Mouse (Mus musculus) heart, adult 11 months (tissue): Measurements from ENCODE around the gene Zkscan17.

ENCODE experiments used
- DNase-seq: peaks from one replicate; pipeline ENCODE4 v3.0.0; 2022

Zkscan17 gene

DNA sequence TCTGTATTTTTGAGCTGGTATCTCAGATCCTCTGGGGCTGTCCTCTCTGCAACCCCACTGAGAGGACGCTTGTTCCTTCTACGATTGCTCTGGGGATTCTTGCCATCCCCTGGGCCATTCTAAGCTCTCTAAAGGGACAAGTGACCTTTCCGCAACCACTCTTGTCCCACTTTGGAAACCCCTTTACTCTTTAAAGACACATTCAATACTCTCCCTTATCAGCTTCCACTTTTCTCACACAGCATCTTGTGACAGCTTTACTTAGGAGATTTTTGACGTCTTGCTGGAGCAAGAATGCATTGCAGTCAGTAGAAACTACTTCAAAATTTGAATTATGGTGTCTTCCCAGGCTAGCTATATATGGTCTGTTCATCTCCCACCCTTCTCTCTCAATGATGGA is 75.5 kb downstream of the Zkscan17 start, which contains the start of gene Snap47:
Gene Snap47 (minus strand): TSS at position 101 of the 400 bp plus-strand sequence.
- no peak for DNase-seq

DNA sequence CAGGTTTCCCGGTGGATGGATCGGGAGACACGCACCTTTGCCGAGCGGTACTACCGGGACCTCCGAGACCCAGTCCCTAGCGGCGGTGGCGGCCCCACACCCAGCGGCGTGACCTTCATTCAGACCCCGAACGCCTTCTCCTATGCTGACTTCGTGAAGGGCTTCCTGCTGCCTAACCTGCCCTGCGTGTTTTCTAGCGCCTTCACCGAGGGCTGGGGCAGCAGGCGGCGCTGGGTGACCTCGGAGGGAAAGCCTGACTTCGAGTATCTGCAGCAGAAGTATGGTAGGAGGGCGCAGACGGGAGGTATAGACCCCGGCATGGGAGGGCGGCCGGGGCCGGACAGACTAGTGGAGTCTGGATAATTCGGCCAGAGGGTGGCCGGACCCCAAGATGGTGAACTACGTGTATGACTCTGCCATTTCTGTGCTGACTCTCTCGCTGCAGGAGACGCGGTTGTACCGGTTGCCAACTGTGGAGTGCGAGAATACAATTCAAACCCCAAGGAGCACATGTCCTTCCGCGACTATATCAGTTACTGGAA is 76.2 kb downstream of the Zkscan17 start:
- peak; percentile 91 for DNase-seq

DNA sequence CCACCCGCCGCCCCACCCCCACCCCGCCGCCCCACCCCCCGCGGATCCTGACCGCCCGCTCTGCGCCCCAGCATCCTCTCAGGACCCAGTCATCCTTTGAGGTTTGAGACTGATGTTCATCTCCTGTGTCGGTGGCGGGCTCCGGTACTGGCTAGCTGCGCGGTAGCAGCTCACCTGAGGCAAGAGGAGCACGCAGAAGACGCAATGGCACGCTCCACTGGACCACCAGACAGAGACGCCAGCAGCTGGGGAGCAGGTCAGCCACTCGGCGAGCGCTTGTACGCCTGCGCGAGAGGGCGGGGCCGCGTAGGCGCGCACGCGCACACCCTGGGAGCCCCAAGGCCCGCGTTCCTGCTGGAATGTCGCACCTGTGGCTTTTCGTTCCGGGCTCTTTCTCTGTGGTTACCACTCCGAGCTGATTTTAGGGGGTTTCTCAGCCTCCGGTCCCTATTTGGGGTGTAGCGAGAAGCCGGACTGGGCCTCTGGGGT is 76.8 kb downstream of the Zkscan17 start, which contains the start of gene Jmjd4:
Gene Jmjd4 (plus strand): TSS at position 305 of the 489 bp plus-strand sequence.
- DNase-seq: peak; percentile 99

DNA sequence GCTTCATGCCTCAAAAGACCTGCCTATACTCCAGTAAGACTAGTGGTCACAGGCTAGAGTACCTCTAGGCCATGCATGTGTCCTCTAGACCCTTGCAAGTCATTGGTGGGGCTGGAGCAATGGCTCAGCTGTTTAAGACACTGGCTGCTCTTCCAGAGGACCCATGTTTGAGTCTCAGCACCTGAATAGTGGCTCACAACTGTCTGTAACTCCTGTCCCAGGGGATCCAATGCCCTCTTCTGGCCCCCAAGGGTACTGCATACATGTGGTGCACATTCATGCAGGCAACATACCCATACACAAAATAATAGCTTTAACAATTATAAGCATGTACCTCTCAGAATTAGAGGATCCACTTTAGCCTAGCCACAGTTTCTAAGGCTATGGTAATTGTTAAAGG is 83.4 kb downstream of the Zkscan17 start:
- peak; percentile 64 for DNase-seq

DNA sequence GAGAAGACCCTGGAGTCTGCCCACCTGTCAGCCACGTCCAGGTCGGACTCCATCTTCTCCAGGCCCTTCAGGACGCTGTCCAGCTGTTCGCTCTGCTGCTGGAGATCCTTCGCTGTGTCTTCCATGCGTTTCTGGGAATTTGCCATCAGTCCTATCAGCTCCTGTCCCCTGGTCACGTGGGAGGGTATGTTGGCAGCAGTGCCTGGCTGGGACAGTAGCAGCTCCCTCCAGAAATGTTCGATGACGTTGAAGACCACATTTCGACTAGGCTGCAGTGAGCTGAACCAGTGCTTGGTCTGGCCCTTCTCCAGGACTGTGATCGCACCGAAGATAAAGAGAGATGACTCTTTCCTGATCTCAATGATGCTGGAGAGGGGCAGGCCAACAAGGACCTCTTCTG is 88.6 kb downstream of the Zkscan17 start:
- DNase-seq: peak; percentile 88
